Mouse (Mus musculus) lung, adult 2 months (tissue): ENCODE measurements around the gene Adprm.

ENCODE experiments used
- CTCF ChIP-seq: fragments of 200-500 bp; IDR thresholded peaks from 2 replicates; pipeline ENCODE4 v1.5.1; 2011; ENCODE audit warnings: mild to moderate bottlenecking, low read length, control low read depth; ENCODE audit not compliant: insufficient read depth
- POLR2A ChIP-seq: fragments of 200-500 bp; IDR thresholded peaks from 2 replicates; pipeline ENCODE4 v1.6.1; 2011; ENCODE audit warnings: low read depth, mild to moderate bottlenecking, control low read depth, low read length, borderline replicate concordance; ENCODE audit errors: extremely low read depth

GRCm38 (mm10) chr11:67072615-67073130 lies 20.3 kb upstream of the Adprm start:
- TF ChIP-seq POLR2A (no peak), CTCF (no peak)
